Mouse (Mus musculus) myocyte (in vitro differentiated cells): ENCODE results near the gene Cyp20a1. TPM values are rescaled to one million over a fixed set of nuclear protein-coding genes. Genes with fewer than 3 reads are reported as not detected.

Experiments
- H3K27me3 ChIP-seq: one replicate; pipeline ENCODE4 v1.6.1; 2011; ENCODE audit not compliant: control insufficient read depth, insufficient read depth, insufficient read length
- H3K36me3 ChIP-seq: one replicate; pipeline ENCODE4 v1.6.1; 2011; ENCODE audit not compliant: control insufficient read depth, insufficient read depth
- H3K4me2 ChIP-seq: one replicate; pipeline ENCODE4 v1.6.1; 2011; ENCODE audit warnings: low read depth, control low read depth
- H3K4me3 ChIP-seq: one replicate; pipeline ENCODE4 v1.5.1; 2011; ENCODE audit warnings: mild to moderate bottlenecking, control low read depth, moderate library complexity
- H3K79me2 ChIP-seq: one replicate; pipeline ENCODE4 v1.6.1; 2011; ENCODE audit not compliant: control insufficient read depth, insufficient read depth
- H3ac ChIP-seq: one replicate; pipeline ENCODE4 v1.6.1; 2011; ENCODE audit not compliant: control insufficient read depth, insufficient read length
- CEBPB ChIP-seq: IDR thresholded peaks from 2 replicates; pipeline ENCODE4 v1.6.1; 2011; ENCODE audit warnings: mild to moderate bottlenecking, moderate library complexity; ENCODE audit not compliant: poor library complexity, insufficient read depth, severe bottlenecking
- E2F4 ChIP-seq: IDR thresholded peaks from one replicate; pipeline ENCODE4 v1.6.1; 2011; ENCODE audit warnings: mild to moderate bottlenecking, control low read depth, moderate library complexity; ENCODE audit not compliant: insufficient read depth
- MAX ChIP-seq: IDR thresholded peaks from one replicate; pipeline ENCODE4 v1.6.1; 2011; ENCODE audit warnings: low read depth, mild to moderate bottlenecking, control low read depth
- MYOD1 ChIP-seq, 3 experiments: IDR thresholded peaks; one replicate each; pipeline ENCODE4 v1.6.1; 2011; ENCODE audit warnings: control low read depth in 2 of 3, low read depth in 2 of 3, mild to moderate bottlenecking in 2 of 3, moderate library complexity in 1 of 3; ENCODE audit not compliant: insufficient read length in 2 of 3, control insufficient read depth in 1 of 3
- MYOG ChIP-seq, 3 experiments: IDR thresholded peaks; one replicate each; pipeline ENCODE4 v1.6.1; 2011; ENCODE audit warnings: control low read depth in 2 of 3, low read depth in 2 of 3, mild to moderate bottlenecking in 2 of 3; ENCODE audit not compliant: insufficient read length in 2 of 3, control insufficient read depth in 1 of 3, insufficient read depth in 1 of 3
- POLR2A ChIP-seq: IDR thresholded peaks from one replicate; pipeline ENCODE4 v1.6.1; 2011; ENCODE audit warnings: low read depth, mild to moderate bottlenecking, control low read depth, moderate library complexity; ENCODE audit not compliant: insufficient read length
- POLR2AphosphoS2 ChIP-seq: IDR thresholded peaks from one replicate; pipeline ENCODE4 v1.6.1; 2011; ENCODE audit warnings: low read depth, control low read depth; ENCODE audit not compliant: insufficient read length
- REST ChIP-seq: IDR thresholded peaks from one replicate; pipeline ENCODE4 v1.6.1; 2011; ENCODE audit warnings: mild to moderate bottlenecking, control low read depth, moderate library complexity; ENCODE audit not compliant: insufficient read depth, insufficient read length
- SRF ChIP-seq: IDR thresholded peaks from one replicate; pipeline ENCODE4 v1.6.1; 2011; ENCODE audit warnings: low read depth; ENCODE audit not compliant: control insufficient read depth, insufficient read length
- TCF12 ChIP-seq: IDR thresholded peaks from one replicate; pipeline ENCODE4 v1.6.1; 2011; ENCODE audit warnings: mild to moderate bottlenecking, control low read depth; ENCODE audit not compliant: poor library complexity, insufficient read depth, severe bottlenecking
- TCF3 ChIP-seq: IDR thresholded peaks from one replicate; pipeline ENCODE4 v1.6.1; 2011; ENCODE audit warnings: low read depth, control low read depth; ENCODE audit not compliant: insufficient read length
- USF1 ChIP-seq: IDR thresholded peaks from one replicate; pipeline ENCODE4 v1.6.1; 2011; ENCODE audit warnings: low read depth, mild to moderate bottlenecking, control low read depth, moderate library complexity
- polyA plus RNA-seq: library from polyadenylated mRNA; unstranded; fragments of >200 nt; fragmentation: generic; extraction: Trizol; gene quantifications from one replicate; pipeline ENCODE4 v1.2.1, GENCODE M21; 2012; ENCODE audit warnings: missing spikeins

Gene Cyp20a1
- polyA plus RNA-seq, 1 experiment = 25.8 TPM

DNA sequence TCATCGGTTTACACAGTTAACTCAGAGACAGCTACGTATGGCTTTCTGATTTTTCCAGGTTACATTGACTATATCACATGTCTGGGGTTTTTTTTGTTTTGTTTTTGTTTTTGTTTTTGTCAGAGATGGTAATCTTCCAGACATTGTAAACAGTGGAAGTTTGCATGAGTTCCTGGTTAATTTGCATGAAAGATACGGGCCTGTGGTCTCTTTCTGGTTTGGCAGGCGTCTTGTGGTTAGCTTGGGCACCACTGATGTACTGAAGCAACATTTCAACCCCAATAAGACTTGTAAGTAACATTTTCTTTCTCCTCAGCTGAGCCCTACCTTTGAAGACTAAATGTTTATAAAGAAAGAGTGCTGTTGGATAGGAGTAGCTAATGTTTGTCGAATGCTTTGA, 9.7 kb downstream of the Cyp20a1 start:
- no peaks in the 10 kb centered on the region for H3K27me3 ChIP-seq
- H3ac ChIP-seq = no peak overlapping the region
- TF ChIP-seq POLR2AphosphoS2 (no peak), USF1 (no peak), MYOD1 (IDR thresholded peaks at IDR 0.05; ENCODE audit: control insufficient read depth in 1 of 3, insufficient read length in 2 of 3, low read depth in 2 of 3) (no peak), TCF3 (no peak), TCF12 (no peak), CEBPB (no peak), SRF (no peak), MYOG (IDR thresholded peaks at IDR 0.05; ENCODE audit: control insufficient read depth in 1 of 3, insufficient read depth in 1 of 3, insufficient read length in 2 of 3, low read depth in 2 of 3) (no peak), POLR2A (no peak), REST (no peak), MAX (no peak), E2F4 (no peak)
- H3K4me2 ChIP-seq = no peak overlapping the region
- H3K4me3 ChIP-seq = no peak overlapping the region
- no peaks in the 10 kb centered on the region for H3K36me3 ChIP-seq
- H3K79me2 ChIP-seq = peaks cover 25% of the 10 kb centered on the region

DNA sequence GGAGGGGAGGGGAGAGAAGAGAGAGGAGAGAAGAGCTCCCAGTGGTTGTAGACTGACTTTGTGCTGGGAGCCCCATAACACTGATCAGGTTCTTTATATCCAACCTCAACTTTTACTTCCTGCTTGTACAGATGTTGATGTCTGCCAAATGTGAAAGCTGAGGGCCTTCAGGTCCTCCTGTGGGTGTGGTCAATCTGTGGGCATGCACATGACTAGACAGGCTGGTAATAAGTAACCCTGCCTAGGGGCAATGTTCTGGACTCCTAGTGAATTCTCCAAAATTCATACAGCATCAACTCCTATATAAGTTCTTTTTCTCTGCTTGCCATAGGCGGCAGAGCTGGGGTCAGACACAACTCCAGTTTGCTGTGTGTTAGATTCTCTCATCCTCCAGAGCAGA, 18.5 kb downstream of the Cyp20a1 start:
- Histone ChIP-seq H3K27me3 (no peaks in the 10 kb centered on the region), H3K4me3 (no peak overlapping the region), H3K4me2 (no peak overlapping the region), H3ac (no peak overlapping the region), H3K79me2 (no peaks in the 10 kb centered on the region), H3K36me3 (peaks cover 21% of the 10 kb centered on the region)
- TF ChIP-seq MYOD1 (IDR thresholded peaks at IDR 0.05; ENCODE audit: control insufficient read depth in 1 of 3, insufficient read length in 2 of 3, low read depth in 2 of 3) = no peak

DNA sequence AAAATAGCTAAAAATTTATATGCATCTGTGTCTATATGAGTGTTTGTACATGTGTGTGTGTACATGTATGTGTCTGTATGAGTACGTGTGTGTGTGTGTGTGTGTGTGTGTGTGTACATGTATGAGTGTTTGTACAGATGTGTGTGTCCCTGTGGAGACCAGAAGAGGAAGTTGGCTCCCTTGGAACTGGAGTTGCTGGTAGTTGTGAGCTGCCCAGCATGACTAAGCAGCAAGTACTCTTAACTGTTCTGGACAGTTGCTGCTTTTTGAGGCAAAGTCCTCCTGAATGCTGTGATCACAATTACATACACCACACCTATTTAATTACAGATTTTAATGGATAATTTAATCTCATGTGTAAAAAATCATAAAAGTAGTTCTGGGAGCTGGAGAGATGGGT, 33.4 kb downstream of the Cyp20a1 start:
- Histone ChIP-seq H3K79me2 (no peaks in the 10 kb centered on the region), H3K27me3 (no peaks in the 10 kb centered on the region), H3K4me2 (no peak overlapping the region), H3K36me3 (peaks cover 46% of the 10 kb centered on the region), H3ac (no peak overlapping the region), H3K4me3 (no peak overlapping the region)
- TF ChIP-seq TCF3 (no peak), USF1 (no peak), MAX (no peak), MYOG (IDR thresholded peaks at IDR 0.05; ENCODE audit: control insufficient read depth in 1 of 3, insufficient read depth in 1 of 3, insufficient read length in 2 of 3, low read depth in 2 of 3) (no peak), POLR2AphosphoS2 (no peak), REST (no peak), TCF12 (no peak), POLR2A (no peak), SRF (no peak), CEBPB (no peak), MYOD1 (IDR thresholded peaks at IDR 0.05; ENCODE audit: control insufficient read depth in 1 of 3, insufficient read length in 2 of 3, low read depth in 2 of 3) (no peak), E2F4 (no peak)

DNA sequence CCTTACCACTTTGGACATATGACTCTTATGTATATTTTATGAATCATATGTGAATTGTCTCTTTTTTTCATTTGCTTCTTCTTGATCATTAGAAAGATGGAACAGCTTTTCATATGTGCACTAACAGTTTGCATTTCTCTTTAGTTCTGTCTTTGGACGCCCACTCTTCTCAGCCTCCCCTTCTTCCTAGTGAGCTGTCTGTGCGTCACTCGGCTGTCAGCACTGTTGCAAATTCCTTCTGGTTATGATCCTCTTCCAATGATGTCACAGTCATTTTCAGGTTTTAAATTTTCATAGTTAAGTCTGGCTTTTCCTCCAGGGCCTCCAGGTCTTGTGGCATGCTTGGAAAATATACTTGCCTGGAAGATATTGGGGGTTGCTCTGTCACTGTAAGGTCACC, 38.8 kb downstream of the Cyp20a1 start:
- Histone ChIP-seq H3K4me2 (no peak overlapping the region), H3ac (no peak overlapping the region), H3K27me3 (no peaks in the 10 kb centered on the region), H3K4me3 (no peak overlapping the region), H3K79me2 (no peaks in the 10 kb centered on the region), H3K36me3 (peaks cover 31% of the 10 kb centered on the region)
- no peak for TF ChIP-seq MYOD1 (IDR thresholded peaks at IDR 0.05; ENCODE audit: control insufficient read depth in 1 of 3, insufficient read length in 2 of 3, low read depth in 2 of 3)
- TF ChIP-seq REST = no peak
- no peak for TF ChIP-seq POLR2AphosphoS2
- TF ChIP-seq E2F4 = no peak
- no peak for TF ChIP-seq TCF3

DNA sequence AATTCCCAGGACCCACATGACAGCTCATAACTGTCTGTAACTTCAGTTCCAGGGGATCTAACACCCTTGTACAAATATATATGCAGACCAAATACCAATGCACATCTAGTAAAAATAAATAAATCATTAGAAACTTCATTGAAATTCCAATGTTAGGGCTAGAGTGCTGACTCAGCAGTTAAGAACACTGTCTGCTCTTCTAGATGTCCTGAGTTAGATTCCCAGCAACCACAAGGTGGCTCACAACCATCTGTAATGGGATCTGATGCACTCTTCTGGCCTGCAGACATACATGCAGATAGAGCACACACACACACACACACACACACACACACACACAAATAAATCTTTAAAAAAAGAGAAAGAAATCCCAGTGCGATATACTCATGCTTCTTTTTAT, 61.7 kb downstream of the Cyp20a1 start:
- TF ChIP-seq MAX (no peak), TCF12 (no peak), E2F4 (no peak), CEBPB (no peak), POLR2AphosphoS2 (no peak), TCF3 (no peak), REST (no peak), USF1 (no peak), MYOG (IDR thresholded peaks at IDR 0.05; ENCODE audit: control insufficient read depth in 1 of 3, insufficient read depth in 1 of 3, insufficient read length in 2 of 3, low read depth in 2 of 3) (no peak), POLR2A (no peak), SRF (no peak), MYOD1 (IDR thresholded peaks at IDR 0.05; ENCODE audit: control insufficient read depth in 1 of 3, insufficient read length in 2 of 3, low read depth in 2 of 3) (no peak)
- no peaks in the 10 kb centered on the region for H3K79me2 ChIP-seq
- H3ac ChIP-seq = no peak overlapping the region
- no peaks in the 10 kb centered on the region for H3K36me3 ChIP-seq
- H3K4me3 ChIP-seq = no peak overlapping the region
- no peaks in the 10 kb centered on the region for H3K27me3 ChIP-seq
- no peak overlapping the region for H3K4me2 ChIP-seq
